Mouse (Mus musculus) small intestine, adult 2 months (tissue): ENCODE results near the gene Supt16.

ENCODE experiments used
- CTCF ChIP-seq: fragments of 200-500 bp; IDR thresholded peaks from 2 replicates; pipeline ENCODE4 v1.5.1; 2012; ENCODE audit warnings: low read depth, mild to moderate bottlenecking, control low read depth, inconsistent platforms, low read length, moderate library complexity, mixed read lengths; ENCODE audit not compliant: insufficient replicate concordance, insufficient read length; ENCODE audit errors: extremely low read depth
- POLR2A ChIP-seq: fragments of 200-500 bp; IDR thresholded peaks from 2 replicates; pipeline ENCODE4 v1.6.1; 2012; ENCODE audit warnings: low read depth, mild to moderate bottlenecking, control low read depth, inconsistent platforms, low read length, moderate library complexity

DNA sequence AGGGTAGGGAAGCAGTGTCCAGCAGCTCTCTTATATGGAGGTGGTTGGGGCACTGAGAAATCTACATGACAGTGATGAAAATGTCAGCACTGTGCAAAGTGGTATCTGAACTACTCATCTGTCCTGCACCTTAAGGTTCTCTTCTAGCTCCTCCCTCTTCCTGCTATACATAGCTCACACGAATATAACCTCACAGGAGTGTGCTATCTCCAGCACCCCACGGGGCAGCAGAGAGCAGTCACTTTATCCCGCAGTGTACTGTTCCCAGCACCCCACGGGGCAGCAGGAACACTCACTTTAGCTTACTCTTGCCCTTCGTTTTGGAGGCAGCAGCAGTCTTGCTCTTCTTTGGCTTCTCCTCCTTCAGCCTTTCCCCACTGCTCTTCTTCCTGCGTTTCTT lies 35.0 kb upstream of the Supt16 start:
- TF ChIP-seq CTCF: no peak
- TF ChIP-seq POLR2A: no peak
